Mouse (Mus musculus): ENCODE measurements around the gene Grk1. TPM values are rescaled to one million over a fixed set of nuclear protein-coding genes. Genes with fewer than 3 reads are reported as not detected.

Gene Grk1
- polyA plus RNA-seq, 1 experiment from 2014 or later = 0.03 TPM

DNA sequence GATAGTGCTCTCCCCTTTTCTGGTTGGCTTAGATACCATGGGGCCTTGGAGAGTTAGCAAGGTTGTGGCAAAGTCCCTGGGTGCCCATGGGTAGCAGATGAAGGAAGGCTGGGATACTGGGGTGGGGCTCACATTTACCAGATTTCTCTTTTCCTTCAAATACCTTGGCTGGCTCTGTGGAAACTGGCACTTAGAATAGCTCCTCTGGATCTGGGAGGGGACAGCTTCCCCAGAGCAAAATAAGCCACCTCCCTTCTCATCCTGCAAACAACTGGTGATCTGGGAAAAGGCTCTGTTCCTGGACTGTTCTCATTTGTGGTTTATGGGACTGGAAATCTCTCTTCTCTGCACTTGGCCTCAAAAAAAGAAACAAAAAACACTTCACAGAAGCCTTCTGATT, 26.0 kb downstream of the Grk1 start:
- no peak overlapping the region for H3K4me3 ChIP-seq
- no peak overlapping the region for H3K4me2 ChIP-seq (replicated peaks)
- peaks cover 17% of the 10 kb centered on the region for H3K27me3 ChIP-seq
- H3K36me3 ChIP-seq = no peaks in the 10 kb centered on the region
- H3K9me3 ChIP-seq = no peaks in the 10 kb centered on the region
- H3K4me1 ChIP-seq = peaks cover 9% of the 10 kb centered on the region; the same call in 1 of the 2 replicates
- no peak overlapping the region for H3K9ac ChIP-seq (replicated peaks)
- no peak overlapping the region for H3K27ac ChIP-seq (replicated peaks)
- no peak for ATAC-seq (ENCODE audit: low FRiP score, low read depth)

DNA sequence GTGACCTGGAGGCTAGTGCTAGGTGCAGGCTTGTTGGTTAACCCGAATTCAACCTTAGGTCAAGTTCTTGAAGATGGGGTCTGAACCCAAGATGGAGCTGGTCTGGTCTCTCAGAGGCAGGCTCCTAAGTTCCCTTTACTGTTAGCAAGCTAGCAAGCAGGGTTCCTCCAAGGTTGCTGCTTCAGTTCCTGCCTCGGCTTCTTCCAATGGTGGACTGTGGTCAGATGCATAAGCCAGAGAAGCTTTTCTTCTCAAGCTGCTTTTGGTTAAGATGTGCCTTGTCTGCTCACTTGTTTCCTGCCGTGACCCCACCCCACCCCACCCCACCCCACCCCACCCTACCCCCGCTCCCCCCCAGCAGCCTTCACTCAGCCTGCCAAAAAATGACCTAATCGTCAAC, 28.2 kb downstream of the Grk1 start:
- Histone ChIP-seq H3K36me3 (no peaks in the 10 kb centered on the region), H3K27me3 (peaks cover 30% of the 10 kb centered on the region), H3K4me1 (peaks cover 9% of the 10 kb centered on the region; the same call in 1 of the 2 replicates), H3K4me2 (replicated peaks) (no peak overlapping the region), H3K27ac (replicated peaks) (no peak overlapping the region), H3K9me3 (no peaks in the 10 kb centered on the region), H3K9ac (replicated peaks) (no peak overlapping the region), H3K4me3 (no peak overlapping the region)
- no peak for ATAC-seq (ENCODE audit: low FRiP score, low read depth)
- WGBS = 88% methylated on average over 5 of the region's 5 CpGs

DNA sequence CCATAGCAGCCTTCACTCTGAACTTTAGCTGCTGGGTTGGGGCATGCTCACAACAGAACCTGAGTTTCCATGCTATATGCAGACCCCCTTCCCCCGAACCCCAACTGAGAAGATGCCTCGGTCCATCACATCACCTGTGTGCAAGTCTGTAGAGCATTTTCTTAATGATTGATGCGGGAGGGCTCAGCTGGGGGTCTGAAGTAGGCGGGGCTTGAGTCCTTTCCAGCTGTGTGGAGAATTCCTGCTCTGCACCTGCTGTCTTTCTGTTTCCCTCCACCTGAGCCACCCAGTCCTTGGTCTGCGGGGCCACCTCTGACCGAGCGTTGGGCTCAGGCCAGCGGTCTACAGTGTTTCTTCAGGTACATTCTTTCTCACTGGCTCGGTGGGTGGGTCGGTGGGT, 30.0 kb downstream of the Grk1 start, which contains the start of gene Tmem255b:
Tmem255b (plus strand) TSS at position 301 of the 400 bp plus-strand sequence.
- Histone ChIP-seq H3K4me2 (replicated peaks) (0 out of 2 replicates have a peak within 1 kb of the TSS, but pooled peaks have one; percentile 1), H3K4me3 (no peak within 1 kb of the TSS), H3K9me3 (no peaks in the 10 kb centered on the region), H3K4me1 (peaks cover 9% of the 10 kb centered on the region; the same call in 1 of the 2 replicates), H3K27ac (replicated peaks) (no peak within 1 kb of the TSS), H3K9ac (replicated peaks) (no peak within 1 kb of the TSS), H3K36me3 (no peaks in the 10 kb centered on the region), H3K27me3 (peaks cover 30% of the 10 kb centered on the region)
- ATAC-seq (ENCODE audit: low FRiP score, low read depth) = no peak
- 18% methylated on average over 10 of the region's 10 CpGs for WGBS

DNA sequence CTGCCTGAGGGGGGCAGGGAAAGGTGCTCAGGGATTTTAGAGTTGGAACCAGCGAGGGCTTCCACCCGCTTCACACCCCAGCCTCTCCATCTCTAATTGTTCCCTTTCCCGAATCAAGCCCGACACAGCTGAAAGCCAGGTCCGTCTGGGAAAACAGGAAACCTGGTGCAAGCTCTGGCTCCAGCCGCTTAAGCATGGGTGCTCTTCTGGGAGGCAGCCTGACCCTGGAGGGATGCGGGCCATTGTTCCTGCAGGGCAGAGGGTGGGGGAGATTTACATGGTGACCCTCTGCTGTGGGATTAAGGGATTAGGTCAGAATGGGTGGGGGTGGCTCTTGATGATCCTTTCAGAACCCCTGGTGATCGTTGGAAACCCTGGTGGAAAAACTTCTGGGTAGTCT, 31.2 kb downstream of the Grk1 start:
- peaks cover 9% of the 10 kb centered on the region; the same call in 1 of the 2 replicates for H3K4me1 ChIP-seq
- no peak overlapping the region for H3K27ac ChIP-seq (replicated peaks)
- no peak overlapping the region for H3K9ac ChIP-seq (replicated peaks)
- H3K27me3 ChIP-seq = peaks cover 30% of the 10 kb centered on the region
- no peaks in the 10 kb centered on the region for H3K36me3 ChIP-seq
- H3K9me3 ChIP-seq = no peaks in the 10 kb centered on the region
- no peak overlapping the region for H3K4me2 ChIP-seq (replicated peaks)
- no peak overlapping the region for H3K4me3 ChIP-seq
- no peak for ATAC-seq (ENCODE audit: low FRiP score, low read depth)
- 4% methylated on average over 8 of the region's 8 CpGs for WGBS

DNA sequence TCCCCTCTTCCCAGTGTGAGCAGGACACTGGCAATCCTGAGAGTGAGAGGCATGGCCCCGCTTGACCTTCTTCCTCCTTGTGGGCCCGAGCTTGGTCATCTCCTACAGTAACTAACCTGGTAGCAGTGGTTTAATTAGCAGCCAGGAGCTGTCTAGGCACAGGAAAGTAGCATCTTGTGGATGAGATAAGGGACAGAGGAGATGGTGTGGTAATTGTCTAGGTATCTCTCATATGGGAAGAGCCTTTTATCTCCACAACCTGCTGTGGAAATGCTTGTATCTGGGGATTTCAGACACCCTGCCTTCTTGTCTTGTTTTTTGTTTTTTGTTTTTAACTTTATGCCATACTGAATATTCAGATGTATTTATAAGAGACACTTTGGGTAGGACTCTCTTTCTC, 32.6 kb downstream of the Grk1 start:
- no peak overlapping the region for H3K4me2 ChIP-seq (replicated peaks)
- ATAC-seq (ENCODE audit: low FRiP score, low read depth) = no peak
- H3K36me3 ChIP-seq = no peaks in the 10 kb centered on the region
- H3K4me3 ChIP-seq = no peak overlapping the region
- H3K27ac ChIP-seq (replicated peaks) = no peak overlapping the region
- H3K9ac ChIP-seq (replicated peaks) = no peak overlapping the region
- H3K9me3 ChIP-seq = no peaks in the 10 kb centered on the region
- 79% methylated on average over 2 of the region's 2 CpGs for WGBS
- peaks cover 30% of the 10 kb centered on the region for H3K27me3 ChIP-seq
- peaks cover 9% of the 10 kb centered on the region; the same call in 1 of the 2 replicates for H3K4me1 ChIP-seq

DNA sequence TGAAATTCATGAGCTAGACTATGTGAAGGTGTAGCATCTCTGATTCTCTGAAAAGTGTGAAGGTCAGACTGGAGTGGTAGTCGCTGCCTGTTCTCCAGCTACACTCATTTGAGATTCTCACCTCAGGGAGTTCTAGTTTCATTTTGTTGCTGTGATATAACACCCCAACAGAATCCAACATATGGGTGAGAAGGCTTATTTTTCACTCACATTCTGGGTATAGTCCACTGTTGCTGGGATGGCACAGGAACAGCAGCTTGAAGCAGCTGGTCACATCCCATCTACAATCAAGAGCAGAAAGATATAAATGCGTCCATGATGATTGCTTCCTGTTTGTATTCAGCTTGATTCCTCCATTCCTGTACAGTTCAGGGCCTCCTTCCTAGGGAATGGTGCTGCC, 37.3 kb downstream of the Grk1 start:
- H3K4me1 ChIP-seq = no peaks in the 10 kb centered on the region
- H3K27ac ChIP-seq (replicated peaks) = no peak overlapping the region
- no peak overlapping the region for H3K4me3 ChIP-seq
- H3K9me3 ChIP-seq = no peaks in the 10 kb centered on the region
- no peak overlapping the region for H3K9ac ChIP-seq (replicated peaks)
- no peaks in the 10 kb centered on the region for H3K36me3 ChIP-seq
- whole genome bisulfite sequencing = 88% methylated on average over 2 of the region's 2 CpGs
- H3K4me2 ChIP-seq (replicated peaks) = no peak overlapping the region
- ATAC-seq (ENCODE audit: low FRiP score, low read depth) = no peak
- 0 out of 2 replicates have a peak, but pooled peaks cover under 1% of the 10 kb centered on the region for H3K27me3 ChIP-seq

DNA sequence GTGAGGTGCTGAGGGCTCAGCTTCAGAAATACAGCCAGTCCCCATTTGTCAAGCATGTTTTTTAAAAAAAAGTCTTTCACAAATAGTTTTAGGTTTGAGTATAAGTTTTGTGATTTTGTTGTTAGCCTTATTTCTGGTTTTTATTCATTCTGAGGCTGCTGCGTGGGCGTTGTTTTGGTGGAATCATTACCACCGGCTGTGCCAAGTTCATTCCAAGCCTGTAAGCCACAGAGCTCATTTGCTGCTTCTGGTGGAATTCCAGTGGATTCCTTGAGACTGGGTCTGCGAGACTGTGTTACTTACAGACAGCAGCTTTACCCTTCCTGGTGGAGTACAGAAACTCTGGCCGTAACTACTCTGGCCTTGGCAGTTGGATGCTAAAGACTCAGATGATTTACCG, 41.6 kb downstream of the Grk1 start:
- 91% methylated on average over 6 of the region's 6 CpGs for WGBS
- no peak overlapping the region for H3K9ac ChIP-seq (replicated peaks)
- no peak for ATAC-seq (ENCODE audit: low FRiP score, low read depth)
- H3K4me3 ChIP-seq = no peak overlapping the region
- no peaks in the 10 kb centered on the region for H3K9me3 ChIP-seq
- H3K27ac ChIP-seq (replicated peaks) = no peak overlapping the region
- H3K4me1 ChIP-seq = no peaks in the 10 kb centered on the region
- no peaks in the 10 kb centered on the region for H3K27me3 ChIP-seq
- no peak overlapping the region for H3K4me2 ChIP-seq (replicated peaks)
- no peaks in the 10 kb centered on the region for H3K36me3 ChIP-seq

DNA sequence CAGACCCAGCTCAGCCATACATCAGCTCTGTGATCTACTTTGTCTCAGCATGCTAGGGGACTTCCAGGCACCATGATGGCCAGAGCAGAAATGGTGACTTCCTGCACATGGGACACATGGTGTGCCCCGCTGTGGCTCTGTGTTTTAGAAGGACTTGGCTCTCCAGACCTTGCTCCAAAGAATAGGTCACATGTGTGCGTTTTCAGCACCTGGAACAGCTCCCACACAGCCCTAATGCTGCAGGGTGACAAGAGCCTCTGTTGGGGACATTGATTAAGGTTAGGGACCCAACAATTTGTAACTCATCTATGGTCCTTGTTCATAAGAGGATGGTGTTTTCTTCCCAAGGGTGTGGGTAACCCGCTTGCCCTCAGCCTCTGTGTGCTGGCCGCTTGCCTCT, 43.3 kb downstream of the Grk1 start:
- WGBS = 66% methylated on average over 4 of the region's 4 CpGs
- Histone ChIP-seq H3K27ac (replicated peaks) (no peak overlapping the region), H3K27me3 (no peaks in the 10 kb centered on the region), H3K4me3 (no peak overlapping the region), H3K36me3 (no peaks in the 10 kb centered on the region), H3K9me3 (no peaks in the 10 kb centered on the region), H3K9ac (replicated peaks) (no peak overlapping the region), H3K4me2 (replicated peaks) (no peak overlapping the region), H3K4me1 (no peaks in the 10 kb centered on the region)
- no peak for ATAC-seq (ENCODE audit: low FRiP score, low read depth)

DNA sequence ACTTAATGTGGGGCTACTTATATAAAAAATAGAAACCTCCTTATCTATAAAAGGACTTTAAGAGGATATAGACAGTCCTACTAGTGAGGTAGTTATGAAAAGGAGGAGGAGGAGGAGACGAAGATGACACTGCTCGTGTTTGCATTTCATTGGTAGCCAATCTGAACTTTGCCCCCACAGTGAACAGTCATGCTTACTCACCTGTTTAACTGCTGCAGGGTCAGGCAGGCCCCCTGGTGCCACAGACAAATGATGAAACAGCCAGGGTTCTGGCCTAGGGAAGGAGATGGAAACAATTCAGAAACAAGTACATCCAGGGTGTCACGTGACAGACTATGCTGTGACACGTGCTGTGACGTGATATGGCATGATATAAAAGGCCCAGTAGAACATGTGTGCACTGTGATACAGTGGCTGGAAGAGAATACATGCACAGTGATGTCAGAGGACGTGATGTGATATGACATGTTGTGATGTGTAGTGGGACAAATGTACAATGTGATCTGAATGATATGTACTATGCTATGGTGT, 46.9 kb downstream of the Grk1 start:
- H3K4me2 ChIP-seq (replicated peaks) = no peak overlapping the region
- no peak for ATAC-seq (ENCODE audit: low FRiP score, low read depth)
- H3K27me3 ChIP-seq = no peaks in the 10 kb centered on the region
- H3K9ac ChIP-seq (replicated peaks) = no peak overlapping the region
- peaks cover 10% of the 10 kb centered on the region for H3K4me1 ChIP-seq
- H3K4me3 ChIP-seq = no peak overlapping the region
- WGBS = 72% methylated on average over 6 of the region's 6 CpGs
- H3K36me3 ChIP-seq = no peaks in the 10 kb centered on the region
- no peaks in the 10 kb centered on the region for H3K9me3 ChIP-seq
- no peak overlapping the region for H3K27ac ChIP-seq (replicated peaks)

DNA sequence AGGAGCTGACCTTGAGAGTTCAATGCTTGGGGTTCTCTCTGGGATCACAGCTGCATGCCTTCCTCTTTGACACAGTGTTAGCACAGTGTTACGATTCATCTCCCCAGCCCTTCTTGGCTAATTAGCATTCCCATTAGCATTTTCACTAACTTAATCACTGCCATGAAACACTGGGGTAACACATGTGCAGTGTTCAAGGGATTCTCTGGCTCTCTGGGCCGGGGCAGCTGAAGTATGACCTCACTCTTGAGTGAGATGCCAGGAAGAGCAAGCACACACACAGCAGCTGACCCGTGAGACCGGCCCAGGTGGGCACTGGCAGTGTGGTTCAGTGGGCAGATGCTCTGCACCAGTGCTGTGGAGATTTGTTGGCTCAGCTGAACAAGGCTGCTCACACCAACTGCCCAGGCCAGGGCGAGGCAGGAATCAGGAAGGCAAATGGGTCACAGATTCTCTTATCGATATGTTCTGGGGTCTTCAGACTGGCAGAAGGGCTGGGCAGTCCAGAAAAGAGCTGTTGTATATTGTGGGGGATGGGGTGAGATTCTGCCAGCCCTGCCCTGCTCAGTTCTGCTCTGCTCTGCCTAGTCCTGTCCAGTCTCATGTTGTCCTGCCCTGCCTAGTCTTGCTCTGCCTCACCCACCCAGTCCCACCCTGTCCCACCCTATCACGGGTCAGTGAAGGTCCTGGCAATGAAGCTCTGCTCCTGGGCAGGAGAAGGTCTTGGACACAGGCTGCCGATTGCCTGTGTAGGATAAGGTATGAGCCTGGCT, 49.6 kb downstream of the Grk1 start:
- Histone ChIP-seq H3K9ac (replicated peaks) (no peak overlapping the region), H3K4me1 (peaks cover 10% of the 10 kb centered on the region), H3K4me2 (replicated peaks) (no peak overlapping the region), H3K36me3 (no peaks in the 10 kb centered on the region), H3K27me3 (no peaks in the 10 kb centered on the region), H3K27ac (replicated peaks) (peak overlapping the region; percentile 11; the same call in 1 of the 2 replicates), H3K9me3 (no peaks in the 10 kb centered on the region), H3K4me3 (no peak overlapping the region)
- 68% methylated on average over 8 of the region's 8 CpGs for WGBS
- ATAC-seq (ENCODE audit: low FRiP score, low read depth) = peak; percentile 60

DNA sequence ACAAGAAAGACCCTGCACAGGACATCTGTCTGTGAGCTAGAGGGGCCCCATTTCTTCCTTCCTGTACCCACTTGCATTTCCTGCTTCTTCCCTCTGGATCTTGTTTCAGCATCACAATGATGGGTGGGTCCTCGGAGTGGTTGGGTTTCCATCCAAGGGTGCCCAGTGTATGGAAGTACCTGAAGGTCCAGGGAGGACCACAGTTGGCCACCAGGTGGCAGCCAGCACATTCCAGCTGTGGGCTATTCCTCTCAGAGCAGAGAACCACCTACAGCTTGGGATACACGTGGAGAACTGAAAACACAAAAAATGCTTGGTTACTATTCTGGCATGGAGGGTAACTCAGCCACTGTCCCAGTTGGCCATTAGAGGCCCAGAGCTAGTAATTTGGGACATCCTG, 50.4 kb downstream of the Grk1 start:
- peaks cover 10% of the 10 kb centered on the region for H3K4me1 ChIP-seq
- WGBS = 39% methylated on average over 2 of the region's 2 CpGs
- no peak overlapping the region for H3K4me3 ChIP-seq
- H3K27ac ChIP-seq (replicated peaks) = no peak overlapping the region
- no peaks in the 10 kb centered on the region for H3K36me3 ChIP-seq
- H3K9ac ChIP-seq (replicated peaks) = no peak overlapping the region
- H3K9me3 ChIP-seq = no peaks in the 10 kb centered on the region
- no peaks in the 10 kb centered on the region for H3K27me3 ChIP-seq
- H3K4me2 ChIP-seq (replicated peaks) = no peak overlapping the region
- no peak for ATAC-seq (ENCODE audit: low FRiP score, low read depth)

DNA sequence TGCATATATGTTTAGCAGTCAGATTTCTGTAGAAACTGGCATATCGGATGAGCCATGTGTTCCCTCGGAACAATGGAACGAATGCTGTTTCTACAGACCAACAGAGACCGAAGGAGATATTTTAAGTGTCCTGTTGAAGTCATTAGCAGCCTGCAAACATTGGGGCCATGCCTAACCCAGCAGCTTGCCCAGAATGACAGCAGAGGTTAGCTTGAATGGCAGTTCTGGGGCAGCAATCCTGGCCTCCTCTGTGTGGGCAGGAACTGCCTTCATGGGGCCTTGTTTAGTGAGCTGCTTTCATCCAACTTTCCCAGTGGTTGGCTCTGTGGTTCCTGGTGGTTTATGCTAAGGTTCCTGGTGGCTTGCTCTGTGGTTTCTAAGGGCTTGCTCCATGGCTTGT, 54.5 kb downstream of the Grk1 start:
- H3K4me1 ChIP-seq = peaks cover 3% of the 10 kb centered on the region
- H3K9me3 ChIP-seq = no peaks in the 10 kb centered on the region
- no peak overlapping the region for H3K4me3 ChIP-seq
- H3K36me3 ChIP-seq = no peaks in the 10 kb centered on the region
- H3K27me3 ChIP-seq = no peaks in the 10 kb centered on the region
- H3K4me2 ChIP-seq (replicated peaks) = no peak overlapping the region
- no peak for ATAC-seq (ENCODE audit: low FRiP score, low read depth)
- WGBS = 96% methylated on average over 4 of the region's 4 CpGs
- no peak overlapping the region for H3K9ac ChIP-seq (replicated peaks)
- no peak overlapping the region for H3K27ac ChIP-seq (replicated peaks)
